Mouse (Mus musculus): ENCODE measurements around the gene 1700025G04Rik.

DNA sequence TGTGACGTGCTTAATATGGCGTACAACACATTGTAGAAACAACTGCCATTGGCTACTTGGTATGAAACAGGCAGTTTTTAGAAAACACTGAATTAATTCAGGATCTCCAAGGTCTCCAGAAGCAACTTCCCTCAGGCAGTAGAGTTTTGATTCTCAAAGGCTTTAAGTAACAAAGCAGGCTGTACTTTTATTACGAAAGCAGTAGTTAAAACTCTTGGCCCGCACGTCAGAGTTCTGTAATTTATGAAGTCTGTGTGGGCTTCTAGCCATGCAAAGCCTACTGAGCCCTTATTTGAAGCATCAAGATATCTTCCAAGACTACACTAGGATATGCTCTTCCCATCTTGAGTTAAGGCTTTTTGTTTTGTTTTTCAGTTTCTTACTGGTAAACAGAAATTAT, 89.5 kb downstream of the 1700025G04Rik start:
- no peak for TF ChIP-seq POLR2A (IDR thresholded peaks at IDR 0.05; ENCODE audit: low read depth, low read length)
- TF ChIP-seq CTCF (conservative IDR thresholded peaks at IDR 0.05; ENCODE audit: insufficient read depth, insufficient read length, low read depth, low read length), result no peak
